Mouse (Mus musculus): ENCODE results near the gene Gm12355. TPM values are rescaled to one million over a fixed set of nuclear protein-coding genes. Genes with fewer than 3 reads are reported as not detected.

Gm12355 gene
- not detected in 2 replicates for polyA plus RNA-seq (2012; rRNA removed; ENCODE audit: low replicate concordance)

GRCm38 (mm10) chr11:98625611-98626410 is at the start of gene Gm12355, which contains the start of gene Gsdma3:
Gene Gm12355 (minus strand): TSS chr11:98625661.
Gene Gsdma3 (plus strand): TSS chr11:98626360.

GRCm38 (mm10) chr11:98664091-98664490 is 38.6 kb upstream of the Gm12355 start, which contains the start of gene Gsdma:
Gene Gsdma (plus strand): TSS chr11:98664351.

GRCm38 (mm10) chr11:98646459-98646858 is 21.0 kb upstream of the Gm12355 start, which contains the start of gene Gsdma2:
Gene Gsdma2 (plus strand): TSS chr11:98646759.

GRCm38 (mm10) chr11:98597991-98598390 is 27.5 kb downstream of the Gm12355 start, which contains the start of gene Lrrc3c:
Gene Lrrc3c (plus strand): TSS chr11:98598291.

GRCm38 (mm10) chr11:98586892-98587563 is 38.4 kb downstream of the Gm12355 start, which contains the start of gene Ormdl3:
Gene Ormdl3 (minus strand): TSS chr11:98587368.

Other genes with a start within 250 kb of the Gm12355 start
- gene Tcap, start 241.8 kb downstream of the Gm12355 start, polyA plus RNA-seq (2012; rRNA removed; ENCODE audit: low replicate concordance), result 0.26 and 1.4 TPM in 2 replicates
- gene Pnmt, start 239.2 kb downstream of the Gm12355 start, polyA plus RNA-seq (2012; rRNA removed; ENCODE audit: low replicate concordance), result not detected in 2 replicates
- 8.2 and 20.1 TPM in 2 replicates for gene Pgap3, start 225.2 kb downstream of the Gm12355 start, polyA plus RNA-seq (2012; rRNA removed; ENCODE audit: low replicate concordance)
- 9.8 and 37.8 TPM in 2 replicates for gene Erbb2, start 213.2 kb downstream of the Gm12355 start, polyA plus RNA-seq (2012; rRNA removed; ENCODE audit: low replicate concordance)
- 76.2 and 117 TPM in 2 replicates for gene Mien1, start 186.7 kb downstream of the Gm12355 start, polyA plus RNA-seq (2012; rRNA removed; ENCODE audit: low replicate concordance)
- 5.4 and 31.8 TPM in 2 replicates for gene Grb7, start 179.3 kb downstream of the Gm12355 start, polyA plus RNA-seq (2012; rRNA removed; ENCODE audit: low replicate concordance)
- 1.0 and 9.3 TPM in 2 replicates for gene Ikzf3, start 79.6 kb downstream of the Gm12355 start, polyA plus RNA-seq (2012; rRNA removed; ENCODE audit: low replicate concordance)
- 0.33 and 0.44 TPM in 2 replicates for gene Zpbp2, start 74.6 kb downstream of the Gm12355 start, polyA plus RNA-seq (2012; rRNA removed; ENCODE audit: low replicate concordance)
- gene Ormdl3, start 38.3 kb downstream of the Gm12355 start, polyA plus RNA-seq (2012; rRNA removed; ENCODE audit: low replicate concordance), result 176 and 317 TPM in 2 replicates
- not detected in 2 replicates for gene Lrrc3c, start 27.4 kb downstream of the Gm12355 start, polyA plus RNA-seq (2012; rRNA removed; ENCODE audit: low replicate concordance)
- gene Gsdma3, start 699 bp upstream of the Gm12355 start, polyA plus RNA-seq (2012; rRNA removed; ENCODE audit: low replicate concordance), result not detected in 2 replicates
- gene Gsdma2, start 21.1 kb upstream of the Gm12355 start, polyA plus RNA-seq (2012; rRNA removed; ENCODE audit: low replicate concordance), result not detected in 2 replicates
- not detected in 2 replicates for gene Gsdma, start 38.7 kb upstream of the Gm12355 start, polyA plus RNA-seq (2012; rRNA removed; ENCODE audit: low replicate concordance)
- gene Psmd3, start 56.9 kb upstream of the Gm12355 start, polyA plus RNA-seq (2012; rRNA removed; ENCODE audit: low replicate concordance), result 168 and 280 TPM in 2 replicates
- gene Csf3, start 75.6 kb upstream of the Gm12355 start, polyA plus RNA-seq (2012; rRNA removed; ENCODE audit: low replicate concordance), result 1.7 TPM in 1 of 2 replicates, not detected in the other
- gene Med24, start 103.8 kb upstream of the Gm12355 start, polyA plus RNA-seq (2012; rRNA removed; ENCODE audit: low replicate concordance), result 43.3 and 86.4 TPM in 2 replicates
- gene Thra, start 115.0 kb upstream of the Gm12355 start, polyA plus RNA-seq (2012; rRNA removed; ENCODE audit: low replicate concordance), result 121 and 143 TPM in 2 replicates
- gene Nr1d1, start 149.7 kb upstream of the Gm12355 start, polyA plus RNA-seq (2012; rRNA removed; ENCODE audit: low replicate concordance), result 146 and 302 TPM in 2 replicates
- gene Msl1, start 169.9 kb upstream of the Gm12355 start, polyA plus RNA-seq (2012; rRNA removed; ENCODE audit: low replicate concordance), result 27.6 and 47.7 TPM in 2 replicates
- 21.2 and 39.6 TPM in 2 replicates for gene Casc3, start 179.2 kb upstream of the Gm12355 start, polyA plus RNA-seq (2012; rRNA removed; ENCODE audit: low replicate concordance)
- 1.8 and 5.9 TPM in 2 replicates for gene Rapgefl1, start 211.1 kb upstream of the Gm12355 start, polyA plus RNA-seq (2012; rRNA removed; ENCODE audit: low replicate concordance)
- 6.0 and 8.5 TPM in 2 replicates for gene Wipf2, start 238.0 kb upstream of the Gm12355 start, polyA plus RNA-seq (2012; rRNA removed; ENCODE audit: low replicate concordance)

Measured in subcutaneous adipose tissue, adult 2 months (tissue).